Mouse (Mus musculus): ENCODE data around the gene Chid1. TPM values are rescaled to one million over a fixed set of nuclear protein-coding genes. Genes with fewer than 3 reads are reported as not detected.

Chid1 gene
- total RNA-seq, 1 experiment from 2014 or later: 25.4 TPM

DNA sequence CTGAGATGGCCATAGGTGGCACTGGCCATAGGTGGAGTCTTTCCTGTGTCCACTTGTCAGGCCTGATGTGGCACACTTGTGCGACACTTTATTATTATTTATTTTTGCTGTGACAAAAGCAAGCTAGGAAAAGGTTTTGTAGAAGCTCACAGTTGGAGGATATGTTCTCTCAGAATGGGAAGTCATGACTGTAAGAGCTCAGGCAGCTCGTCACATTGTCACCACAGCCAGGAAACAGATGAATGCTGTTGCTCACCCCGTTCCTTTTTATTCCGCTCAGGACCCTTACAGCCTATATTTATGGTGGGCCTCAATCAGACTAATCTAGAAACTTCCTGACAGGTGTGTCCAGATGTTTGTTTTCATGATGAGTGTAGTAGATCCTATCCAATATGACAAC lies 20.8 kb upstream of the Chid1 start:
- peak; percentile 33; the same call in 1 of the 2 replicates for ATAC-seq (replicated peaks; ENCODE audit: low read depth, poor library complexity, severe bottlenecking)

- ATAC-seq (replicated peaks; ENCODE audit: low read depth, poor library complexity, severe bottlenecking): 0 out of 2 replicates have a peak, but pooled peaks have one; percentile 4
Measured at GRCm38 (mm10) chr7:141559726-141560325, 20.2 kb upstream of the Chid1 start.

DNA sequence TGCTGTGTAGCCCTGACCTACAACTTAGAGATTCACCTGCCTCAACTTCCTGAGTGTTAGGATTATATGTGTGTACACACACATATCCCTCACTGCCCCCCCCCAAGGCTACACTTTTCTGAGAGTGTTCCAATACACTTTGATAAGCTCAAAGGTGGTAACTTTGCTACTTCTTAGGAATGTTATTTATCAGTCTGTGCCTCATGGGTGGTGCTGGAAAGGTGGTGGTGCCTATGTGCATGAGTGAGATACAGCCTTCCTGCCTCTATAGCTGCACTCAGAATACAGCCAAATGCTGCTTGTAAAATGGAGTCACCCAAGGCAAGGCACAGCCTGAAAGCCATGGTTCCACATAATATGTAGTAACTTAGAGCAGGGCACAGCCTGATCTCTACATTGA lies 19.3 kb upstream of the Chid1 start:
- ATAC-seq (replicated peaks; ENCODE audit: low read depth, poor library complexity, severe bottlenecking): no peak; the same call in 1 of the 2 replicates

DNA sequence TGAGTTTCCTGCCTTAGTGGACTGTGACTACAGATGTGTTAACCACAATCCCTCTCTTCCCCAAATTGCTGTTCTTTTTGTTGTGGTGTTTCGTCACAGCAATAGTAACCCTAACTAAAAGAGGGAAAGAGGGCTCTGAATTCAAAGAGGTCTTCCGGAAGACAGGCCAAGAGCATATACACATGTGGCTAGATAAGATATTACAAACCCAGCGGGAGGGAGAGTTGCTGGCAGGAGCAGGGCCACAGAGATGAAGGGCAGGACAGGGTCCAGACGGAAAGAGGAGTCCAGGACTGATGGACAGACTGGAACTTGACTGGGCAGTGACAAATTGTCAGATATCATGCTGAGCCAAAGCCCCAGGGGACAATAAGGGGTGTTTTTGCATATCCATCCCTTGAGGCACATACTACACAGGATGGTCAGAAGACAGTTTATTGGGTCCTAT lies 18.7 kb upstream of the Chid1 start:
- peak; percentile 42 for ATAC-seq (replicated peaks; ENCODE audit: low read depth, poor library complexity, severe bottlenecking)

DNA sequence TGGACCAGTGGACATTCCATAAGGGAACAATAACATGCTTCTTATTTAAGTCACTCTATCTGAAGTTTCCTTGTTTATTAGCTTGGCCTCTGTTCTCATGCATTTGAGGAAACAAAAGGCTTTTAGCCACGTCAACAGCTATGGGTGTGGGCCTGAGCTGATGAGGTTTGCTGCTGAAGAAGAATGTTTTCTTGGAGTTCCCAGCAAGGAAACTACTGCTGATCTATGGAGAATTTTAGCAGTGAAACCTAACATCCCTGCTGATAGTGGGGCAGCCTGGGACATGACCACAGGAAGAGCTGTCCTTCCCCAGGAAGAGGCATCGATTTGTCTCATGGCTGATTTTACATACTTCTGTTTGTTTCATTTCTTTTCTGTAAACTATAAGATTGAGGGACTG lies 10.8 kb upstream of the Chid1 start:
- no peak for ATAC-seq (replicated peaks; ENCODE audit: low read depth, poor library complexity, severe bottlenecking)

GRCm38 (mm10) chr7:141549432-141550061 lies 9.9 kb upstream of the Chid1 start:
- no peak; the same call in 1 of the 2 replicates for ATAC-seq (replicated peaks; ENCODE audit: low read depth, poor library complexity, severe bottlenecking)

GRCm38 (mm10) chr7:141544654-141545053 lies 5.0 kb upstream of the Chid1 start:
- ATAC-seq (replicated peaks; ENCODE audit: low read depth, poor library complexity, severe bottlenecking): no peak

- ATAC-seq (replicated peaks; ENCODE audit: low read depth, poor library complexity, severe bottlenecking): no peak
Measured at GRCm38 (mm10) chr7:141542588-141542987, 2.9 kb upstream of the Chid1 start.

DNA sequence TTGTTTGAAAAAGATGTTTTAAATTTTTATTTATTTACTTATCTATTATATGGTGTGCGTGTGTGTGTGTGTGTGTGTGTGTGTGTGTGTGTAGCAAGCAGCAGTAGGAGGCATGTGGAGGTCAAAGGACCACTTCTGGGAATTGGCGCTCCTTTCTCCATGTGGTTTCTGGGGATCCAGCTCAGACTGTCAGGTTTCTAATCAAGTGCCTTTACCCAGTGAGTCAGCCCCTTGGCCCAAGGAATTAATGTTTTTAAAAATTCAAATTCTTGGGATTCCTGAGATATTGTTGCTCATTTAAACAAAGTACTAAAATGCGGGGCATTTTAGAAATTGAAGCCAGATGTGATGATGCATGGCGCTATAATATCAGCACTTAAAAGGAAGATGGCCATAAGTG lies 2.0 kb upstream of the Chid1 start:
- no peak for ATAC-seq (replicated peaks; ENCODE audit: low read depth, poor library complexity, severe bottlenecking)

DNA sequence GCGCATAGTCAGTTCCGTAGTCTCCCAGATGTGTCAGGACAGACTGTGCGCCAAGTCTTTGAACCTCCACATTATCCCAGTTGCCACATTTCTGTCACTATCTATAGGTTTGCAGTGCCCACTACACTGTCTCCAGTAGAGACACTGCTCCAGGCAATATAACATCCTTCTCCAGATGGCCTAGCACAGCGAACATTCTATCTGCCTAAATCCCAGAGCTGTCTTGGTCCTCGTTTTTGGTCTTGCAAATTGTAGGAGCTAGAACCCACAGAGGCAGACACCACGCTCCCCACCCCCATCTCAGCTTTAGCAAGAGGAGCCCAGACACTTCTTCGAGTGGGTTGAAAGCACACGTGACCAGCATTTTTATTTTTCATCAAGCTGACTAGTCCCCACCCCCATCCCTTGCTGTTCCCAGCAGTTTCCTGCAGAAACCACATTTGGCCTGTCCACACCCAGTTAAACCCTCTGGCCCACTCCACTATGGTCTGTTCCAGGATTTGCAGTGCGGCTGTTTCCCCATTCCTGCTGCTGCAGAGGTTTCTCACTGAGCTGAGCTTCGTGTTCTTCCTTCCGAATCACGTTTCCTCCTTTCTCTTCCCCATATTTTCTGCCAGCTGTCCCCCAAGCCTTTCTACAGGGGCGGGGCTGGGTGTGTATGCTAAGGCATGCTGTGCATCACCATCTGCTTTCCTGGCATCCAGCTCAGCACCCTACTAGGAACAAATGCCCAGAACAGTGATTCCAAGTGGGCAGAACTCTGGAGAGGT lies 840 bp upstream of the Chid1 start:
- ATAC-seq (replicated peaks; ENCODE audit: low read depth, poor library complexity, severe bottlenecking): peak; percentile 69

- no peak for ATAC-seq (replicated peaks; ENCODE audit: low read depth, poor library complexity, severe bottlenecking)
Measured at GRCm38 (mm10) chr7:141538852-141539555, 653 bp downstream of the Chid1 start.

- ATAC-seq (replicated peaks; ENCODE audit: low read depth, poor library complexity, severe bottlenecking): no peak
Measured at GRCm38 (mm10) chr7:141535570-141535969, 4.1 kb downstream of the Chid1 start.

DNA sequence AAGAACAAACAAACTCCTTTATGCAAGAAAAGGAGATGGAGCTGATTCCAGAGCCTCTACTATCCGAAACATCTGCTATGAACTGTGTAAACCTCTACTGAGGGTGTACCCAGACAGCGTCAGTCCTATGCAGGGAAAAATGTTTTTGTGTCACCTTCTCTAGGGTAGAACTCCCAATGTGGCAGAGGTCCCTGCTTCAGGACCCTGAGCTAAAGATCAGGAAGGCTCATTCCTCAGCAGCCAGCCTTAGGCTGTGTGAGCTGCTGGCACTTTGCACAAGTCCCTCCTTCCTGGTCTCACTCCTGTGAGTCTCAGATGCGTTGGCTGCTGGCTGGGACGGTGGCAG lies 14.1 kb downstream of the Chid1 start:
- ATAC-seq (replicated peaks; ENCODE audit: low read depth, poor library complexity, severe bottlenecking): no peak

DNA sequence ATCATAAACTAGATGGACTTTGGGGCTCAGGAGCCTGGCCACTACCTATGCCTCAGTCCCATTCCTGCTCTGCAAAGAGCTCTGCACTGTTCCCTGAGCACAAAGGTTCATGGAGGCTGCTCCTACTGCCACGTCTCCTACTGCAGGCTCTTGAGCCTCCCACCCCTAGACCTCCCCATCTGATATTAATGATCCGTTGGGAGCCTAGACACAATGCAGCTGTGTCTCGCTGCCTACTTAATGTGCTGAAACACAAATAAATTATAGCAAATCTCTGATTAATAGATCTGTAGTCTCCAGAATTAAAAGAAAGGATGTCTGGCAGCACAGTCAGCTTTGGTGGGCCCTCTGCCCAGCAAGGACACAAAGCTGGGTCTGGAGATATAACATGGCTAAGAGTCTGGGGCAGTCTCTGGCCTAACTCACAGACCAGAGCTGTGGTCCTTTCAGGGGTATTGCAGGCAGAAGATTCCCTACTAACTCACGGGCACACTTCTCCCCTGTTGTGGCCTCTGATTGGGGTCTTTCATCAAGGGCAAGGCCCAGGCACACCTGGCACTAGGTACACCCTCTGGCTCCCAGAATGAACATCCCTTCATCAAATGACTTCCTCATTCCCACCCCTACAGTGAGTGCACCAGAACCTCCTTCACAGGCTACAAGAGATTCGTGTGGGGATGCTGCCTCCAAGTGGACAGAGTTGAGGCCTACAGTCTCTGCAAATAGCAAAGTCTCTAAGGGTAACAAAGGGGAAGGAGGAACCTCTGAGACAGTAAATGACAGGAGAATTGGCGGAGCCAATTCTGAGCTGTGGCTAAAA lies 14.7 kb downstream of the Chid1 start:
- ATAC-seq (replicated peaks; ENCODE audit: low read depth, poor library complexity, severe bottlenecking): peak; percentile 98

DNA sequence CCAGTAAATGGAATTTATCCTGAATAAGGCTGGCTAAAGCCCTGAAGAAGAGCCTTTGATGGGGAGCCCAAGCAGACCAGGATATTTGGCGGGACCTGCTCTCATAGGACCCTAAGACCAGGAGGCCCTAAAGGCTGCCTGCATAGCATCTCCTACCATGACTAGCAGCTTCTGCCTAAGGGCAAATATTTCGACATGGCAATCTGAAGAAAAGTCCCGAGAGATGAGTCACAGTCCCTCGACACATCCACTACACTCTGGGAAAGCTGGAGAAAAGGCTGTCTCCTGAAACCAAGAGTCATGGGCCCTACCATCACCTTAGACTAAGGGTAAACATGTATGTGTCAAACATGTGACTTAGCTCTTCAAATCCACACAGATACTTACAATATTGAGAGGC lies 15.4 kb downstream of the Chid1 start:
- no peak for ATAC-seq (replicated peaks; ENCODE audit: low read depth, poor library complexity, severe bottlenecking)

DNA sequence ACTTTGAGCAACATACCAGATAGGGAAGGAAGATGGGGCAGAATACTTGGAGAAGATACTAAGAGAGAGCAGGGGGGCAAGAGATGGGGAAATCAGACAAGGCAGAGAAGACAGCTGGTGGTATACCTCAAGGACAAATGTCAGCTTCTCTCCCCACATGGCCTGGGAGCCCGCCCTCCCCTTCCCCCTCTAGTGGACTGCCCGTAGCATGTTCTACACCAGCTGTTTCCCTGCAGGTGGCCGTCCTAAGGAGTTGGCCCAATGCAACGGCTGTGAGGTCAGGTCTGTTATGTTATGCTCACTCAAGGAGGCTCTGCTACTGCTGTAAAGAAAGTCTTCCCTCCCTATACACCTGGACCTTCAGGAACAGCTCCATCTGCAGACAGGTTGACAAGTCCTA lies 16.6 kb downstream of the Chid1 start:
- no peak for ATAC-seq (replicated peaks; ENCODE audit: low read depth, poor library complexity, severe bottlenecking)

DNA sequence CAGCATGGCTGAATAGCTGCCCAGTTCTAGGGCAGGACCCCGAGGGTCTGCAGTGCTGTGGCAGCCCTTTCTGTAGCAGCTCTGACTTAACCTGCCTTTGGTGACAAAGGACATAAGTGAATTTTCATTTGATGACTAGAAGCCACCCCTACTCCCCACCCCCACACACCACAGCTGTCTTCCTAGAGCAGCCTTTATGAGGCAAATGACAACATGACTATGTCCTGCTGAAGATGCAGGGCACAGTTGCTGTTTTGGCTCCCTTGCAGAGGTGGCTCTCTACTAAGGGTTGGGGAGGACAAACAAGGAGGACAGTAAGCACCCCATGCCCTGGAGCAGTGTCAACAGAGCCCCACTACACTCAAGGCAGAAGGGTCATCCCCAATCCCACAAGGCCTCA lies 19.9 kb downstream of the Chid1 start:
- ATAC-seq (replicated peaks; ENCODE audit: low read depth, poor library complexity, severe bottlenecking): no peak

DNA sequence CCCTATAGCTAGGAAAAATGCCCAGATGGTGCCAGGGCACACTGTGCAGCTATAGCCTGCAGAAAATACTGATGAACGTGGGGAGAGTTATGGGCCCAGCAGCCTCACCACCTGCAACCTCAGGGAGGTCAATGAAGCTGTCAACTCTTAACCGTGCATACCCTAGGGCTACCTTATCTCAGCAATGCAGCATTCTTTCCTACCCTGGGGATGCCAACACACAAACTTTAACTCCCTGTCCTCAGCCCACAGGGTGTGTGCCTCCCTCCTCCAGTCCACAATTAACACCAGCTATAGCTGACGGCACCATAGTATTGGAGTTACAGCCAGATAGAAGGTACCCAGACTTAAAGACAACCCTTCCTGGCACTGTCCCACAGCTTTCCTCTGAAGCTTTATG lies 20.7 kb downstream of the Chid1 start:
- ATAC-seq (replicated peaks; ENCODE audit: low read depth, poor library complexity, severe bottlenecking): peak; percentile 65; the same call in 1 of the 2 replicates

DNA sequence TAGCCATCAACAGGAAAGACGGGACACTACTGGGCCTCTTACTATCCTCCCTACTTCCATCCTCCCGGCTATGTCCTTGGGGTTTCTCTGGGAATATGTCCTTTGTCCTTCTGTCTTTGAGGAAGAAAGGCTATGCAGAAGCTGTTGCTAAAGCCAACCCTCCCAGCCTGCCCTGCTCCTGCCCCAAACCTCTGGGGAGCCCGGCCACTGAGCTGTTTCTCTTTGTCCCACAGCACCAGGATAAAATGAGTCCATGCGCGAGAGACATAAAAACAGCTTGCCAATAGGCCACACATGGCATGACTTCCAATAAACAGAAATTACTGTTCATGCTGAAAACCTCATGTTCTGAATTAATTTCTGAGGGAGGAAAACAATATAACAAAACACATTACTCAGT lies 21.4 kb downstream of the Chid1 start:
- ATAC-seq (replicated peaks; ENCODE audit: low read depth, poor library complexity, severe bottlenecking): no peak

DNA sequence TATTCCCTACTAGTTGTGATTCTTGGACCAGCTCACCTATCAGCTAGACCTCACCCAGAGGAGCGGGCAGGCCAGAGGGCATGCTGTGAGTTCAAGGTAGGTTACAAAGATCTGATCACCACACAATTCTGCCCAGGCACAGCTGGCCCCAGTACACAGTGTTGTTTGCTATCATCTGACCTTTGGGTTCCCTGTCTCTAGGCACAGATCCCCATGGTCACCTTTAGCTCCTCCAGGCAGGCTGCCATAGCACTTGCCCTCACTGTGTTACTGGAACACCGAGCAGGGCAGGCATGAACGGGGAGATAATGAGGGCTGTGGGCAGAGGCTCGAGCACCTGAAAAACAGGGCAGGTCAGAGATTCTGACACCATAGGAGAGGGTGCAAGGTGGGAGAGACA lies 22.0 kb downstream of the Chid1 start:
- ATAC-seq (replicated peaks; ENCODE audit: low read depth, poor library complexity, severe bottlenecking): no peak

Data from common myeloid progenitor, adult 5-6 weeks (primary cell).